Mouse (Mus musculus) stomach, postnatal 0 days (tissue): ENCODE results near the gene Mgea5.

ENCODE experiments used
- CTCF ChIP-seq: IDR thresholded peaks from 2 replicates; pipeline ENCODE4 v1.5.1; 2016; ENCODE audit warnings: antibody characterized with exemption, low read depth, mild to moderate bottlenecking, moderate library complexity
- EP300 ChIP-seq: optimal IDR thresholded peaks from 2 replicates; pipeline ENCODE3; 2016; ENCODE audit warnings: antibody characterized with exemption

DNA sequence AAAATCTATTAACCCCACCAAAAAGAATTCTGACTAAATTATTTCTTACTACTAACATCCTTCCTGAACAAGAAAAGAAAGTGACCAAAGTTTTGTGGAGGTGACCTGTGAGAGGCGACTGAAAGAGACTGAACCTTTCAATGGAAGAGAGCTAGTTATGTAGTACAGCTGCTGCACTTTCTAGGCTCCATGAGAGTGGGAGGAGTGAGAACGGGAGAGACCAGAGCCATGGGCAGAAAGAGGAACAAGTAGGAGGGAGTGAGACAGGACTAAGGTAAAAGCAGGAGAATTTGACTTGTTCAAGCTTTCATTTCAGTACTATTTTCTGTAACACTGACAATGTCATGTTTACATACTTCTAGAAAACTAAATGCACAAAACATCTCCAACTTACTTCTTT lies 8.2 kb downstream of the Mgea5 start:
- TF ChIP-seq CTCF, result no peak
- TF ChIP-seq EP300, result no peak
